8 mouse cellular contexts compared by ENCODE assay signal in genomic region chr16:77238358-77239175, GRCm38 (mm10).
DNase-seq lines count a peak whose midpoint lies in the region; ATAC-seq and TF ChIP-seq lines count a peak whose summit lies in the region.

No protein-coding gene starts in this region.

- no peak overlapping the region for H3K4me3 ChIP-seq in kidney, embryonic 16.5 days (ENCODE audit: low read length)
- H3K4me3 ChIP-seq in cortical plate, adult 2 months (ENCODE audit: insufficient read depth, low read length), result peak overlapping the region; percentile 29
- peak overlapping the region; percentile 37 for H3K4me3 ChIP-seq in hindbrain, postnatal 0 days (ENCODE audit: low read length)
- H3K4me3 ChIP-seq in neural tube, embryonic 11.5 days (ENCODE audit: low read depth, low read length), result 0 out of 2 replicates have a peak overlapping the region, but pooled peaks have one; percentile 4

- WGBS in kidney, embryonic 16.5 days, result 51% methylated on average over 13 of the region's 13 CpGs
- WGBS in hindbrain, postnatal 0 days, result 18% methylated on average over 13 of the region's 13 CpGs
- 37% methylated on average over 13 of the region's 13 CpGs for WGBS in neural tube, embryonic 11.5 days

- no peak for TF ChIP-seq POLR2A in cortical plate, adult 2 months (IDR thresholded peaks at IDR 0.05; ENCODE audit: extremely low read depth, insufficient read depth, low read length)

- no peaks in the 10 kb centered on the region for H3K27me3 ChIP-seq in kidney, embryonic 16.5 days (ENCODE audit: insufficient read depth, low read length)
- no peaks in the 10 kb centered on the region for H3K27me3 ChIP-seq in hindbrain, postnatal 0 days (ENCODE audit: insufficient read depth, low read length)
- no peaks in the 10 kb centered on the region for H3K27me3 ChIP-seq in neural tube, embryonic 11.5 days (ENCODE audit: control insufficient read depth, insufficient read depth, low read length)

- peak; percentile 61; the same call in 1 of the 2 replicates for ATAC-seq in kidney, embryonic 16.5 days (ENCODE audit: low FRiP score, low TSS enrichment)
- peak; percentile 30 for ATAC-seq in hindbrain, postnatal 0 days
- ATAC-seq in neural tube, embryonic 11.5 days (ENCODE audit: insufficient read depth, low FRiP score, low TSS enrichment), result peak; percentile 39; the same call in 1 of the 2 replicates

- no peak for DNase-seq in kidney, postnatal 36 days
- peak; percentile 79 for DNase-seq in hindbrain, postnatal 0 days (ENCODE audit: low spot score)
- DNase-seq in neural tube, embryonic 11.5 days (ENCODE audit: low spot score), result peak; percentile 54
- DNase-seq in thymus, postnatal 36 days, result no peak
- DNase-seq in spleen, adult 18-20 months, result no peak
- no peak for DNase-seq in spleen, postnatal 4 days (ENCODE audit: low spot score in 2 of 2)

- no peaks in the 10 kb centered on the region for H3K36me3 ChIP-seq in kidney, embryonic 16.5 days (ENCODE audit: insufficient read depth, low read length)
- H3K36me3 ChIP-seq in hindbrain, postnatal 0 days (ENCODE audit: insufficient read depth, low read length), result no peaks in the 10 kb centered on the region
- no peaks in the 10 kb centered on the region for H3K36me3 ChIP-seq in neural tube, embryonic 11.5 days (ENCODE audit: control insufficient read depth, insufficient read depth, low read length)

- H3K4me2 ChIP-seq in kidney, embryonic 16.5 days (replicated peaks; ENCODE audit: low read depth, low read length), result no peak overlapping the region
- peak overlapping the region; percentile 60 for H3K4me2 ChIP-seq in hindbrain, postnatal 0 days (ENCODE audit: low read depth, low read length)
- peak overlapping the region; percentile 39 for H3K4me2 ChIP-seq in neural tube, embryonic 11.5 days (ENCODE audit: low read depth)

- no peak overlapping the region for H3K9ac ChIP-seq in kidney, embryonic 16.5 days (replicated peaks; ENCODE audit: low read length)
- H3K9ac ChIP-seq in hindbrain, postnatal 0 days (replicated peaks; ENCODE audit: low read length), result peak overlapping the region; percentile 59
- peak overlapping the region; percentile 22; the same call in 1 of the 2 replicates for H3K9ac ChIP-seq in neural tube, embryonic 11.5 days (ENCODE audit: low read length)

- H3K27ac ChIP-seq in kidney, embryonic 16.5 days (ENCODE audit: low read length), result no peak overlapping the region
- H3K27ac ChIP-seq in cortical plate, adult 2 months (ENCODE audit: insufficient read depth, low read length), result peak overlapping the region; percentile 75
- peak overlapping the region; percentile 93 for H3K27ac ChIP-seq in hindbrain, postnatal 0 days
- peak overlapping the region; percentile 87 for H3K27ac ChIP-seq in neural tube, embryonic 11.5 days (ENCODE audit: low read depth, low read length)

- TF ChIP-seq CTCF in cortical plate, adult 2 months (IDR thresholded peaks at IDR 0.05; ENCODE audit: extremely low read depth, insufficient read depth, low read length), result no peak
- TF ChIP-seq CTCF in hindbrain, postnatal 0 days (IDR thresholded peaks at IDR 0.05; ENCODE audit: low read depth), result no peak; the same call in 1 of the 2 replicates

- H3K4me1 ChIP-seq in kidney, embryonic 16.5 days (ENCODE audit: insufficient read depth, low read length), result peaks cover 5% of the 10 kb centered on the region
- no peaks in the 10 kb centered on the region; the same call in 1 of the 2 replicates for H3K4me1 ChIP-seq in cortical plate, adult 2 months (ENCODE audit: control insufficient read depth, insufficient read depth, low read length)
- H3K4me1 ChIP-seq in hindbrain, postnatal 0 days (ENCODE audit: insufficient read depth, low read length), result no peaks in the 10 kb centered on the region
- peaks cover 24% of the 10 kb centered on the region for H3K4me1 ChIP-seq in neural tube, embryonic 11.5 days (ENCODE audit: control insufficient read depth, insufficient read depth, low read length)

- no peaks in the 10 kb centered on the region for H3K9me3 ChIP-seq in kidney, embryonic 16.5 days (ENCODE audit: low read length)
- no peaks in the 10 kb centered on the region for H3K9me3 ChIP-seq in hindbrain, postnatal 0 days (ENCODE audit: low read length)
- H3K9me3 ChIP-seq in neural tube, embryonic 11.5 days (ENCODE audit: control insufficient read depth, low read length), result no peaks in the 10 kb centered on the region

Comparison
In these comparisons a context has a peak if more than half of its experiments do, and no peak if none do; other contexts are left out.
1. DNase-seq: peak in hindbrain, postnatal 0 days (single experiment) and neural tube, embryonic 11.5 days (single experiment); none in kidney, postnatal 36 days (0 of 2), thymus, postnatal 36 days (0 of 2), spleen, adult 18-20 months (0 of 2) and spleen, postnatal 4 days (0 of 2).
2. Peak in every context shown above with its lines, with median percentiles within 50 percentile points of each other: ATAC-seq.